Mouse (Mus musculus) embryonic fibroblast, embryonic 13.5 days (primary cell): ENCODE results near the gene Slc1a4.

Source experiments
- CTCF ChIP-seq: IDR thresholded peaks from 2 replicates; pipeline ENCODE4 v1.5.1; 2011; ENCODE audit warnings: mild to moderate bottlenecking, control low read depth, low read length, moderate library complexity, borderline replicate concordance; ENCODE audit not compliant: insufficient read depth
- POLR2A ChIP-seq: IDR thresholded peaks from 2 replicates; pipeline ENCODE4 v1.6.1; 2011; ENCODE audit warnings: low read depth, mild to moderate bottlenecking, control low read depth, low read length, moderate library complexity

GRCm38 (mm10) chr11:20269885-20270284 lies 62.6 kb downstream of the Slc1a4 start:
- TF ChIP-seq CTCF (no peak), POLR2A (no peak)
